Mouse (Mus musculus): ENCODE measurements around the gene Emp3.

Gene Emp3

DNA sequence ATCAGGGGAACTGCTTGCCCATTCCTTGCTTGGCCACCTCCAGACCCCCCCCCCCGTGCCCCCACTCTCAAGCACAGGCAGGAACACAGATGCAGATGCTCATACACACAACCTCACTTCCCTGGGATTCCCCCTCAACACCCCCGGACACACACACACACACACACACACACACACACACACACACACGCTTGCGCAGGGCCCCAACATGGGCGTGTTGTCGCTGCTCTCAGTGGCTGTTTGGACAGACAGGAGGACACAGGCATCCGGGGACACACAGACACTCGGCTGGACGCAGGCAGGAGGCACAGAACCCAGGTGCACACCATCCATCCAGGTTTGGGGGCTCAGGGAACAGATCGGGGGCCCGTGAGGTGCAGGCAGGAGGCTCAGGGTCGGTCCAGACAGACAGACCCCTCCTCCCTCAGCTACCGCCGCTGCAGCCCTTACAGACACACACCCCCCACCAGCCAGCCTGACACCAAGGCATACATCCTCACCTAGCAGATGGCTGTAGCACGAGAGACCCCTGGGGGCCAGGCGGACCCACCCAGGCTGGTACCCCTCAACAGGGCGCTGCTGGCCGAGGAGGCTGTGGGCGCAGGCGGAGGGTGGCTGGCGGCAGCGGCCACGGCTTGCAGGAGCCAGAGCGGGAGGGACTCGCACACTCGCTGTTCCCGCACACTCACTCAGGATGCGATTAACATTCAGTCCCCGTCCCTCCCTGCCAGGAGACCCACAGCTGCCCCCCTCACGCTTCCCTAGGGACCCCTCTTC lies 50.7 kb downstream of the Emp3 start:
- DNase-seq (ENCODE audit: low read depth, low spot score): peak; percentile 49

GRCm38 (mm10) chr7:45869787-45870186 lies 51.4 kb downstream of the Emp3 start:
- DNase-seq (ENCODE audit: low read depth, low spot score): peak; percentile 33

DNA sequence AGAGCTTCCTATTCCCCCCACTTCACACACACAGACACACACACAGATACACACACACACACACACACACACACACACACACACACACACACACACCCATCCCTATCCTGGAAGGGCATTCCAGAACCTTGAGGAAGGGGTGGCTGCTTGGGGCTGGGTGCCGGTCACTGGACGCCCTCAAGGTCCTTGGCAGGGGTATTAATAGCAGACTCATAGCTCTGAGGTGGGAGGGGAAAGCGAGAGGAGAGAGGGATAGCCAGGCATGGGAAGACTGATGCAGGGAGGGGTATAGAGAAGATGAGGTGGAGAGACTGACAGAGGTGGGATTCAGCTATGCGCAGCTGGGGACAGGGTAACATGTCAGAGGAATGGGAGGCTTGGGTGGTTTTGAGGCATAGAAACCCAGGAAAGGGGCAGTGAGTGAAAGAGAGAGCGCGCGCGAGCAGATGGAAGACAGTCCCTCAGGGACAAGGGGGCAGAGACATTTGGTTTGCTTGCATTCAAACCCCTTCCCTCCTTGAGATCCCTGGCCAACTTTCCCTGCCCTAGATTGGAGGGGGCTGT lies 52.0 kb downstream of the Emp3 start:
- no peak for DNase-seq (ENCODE audit: low read depth, low spot score)

Measured in CD4-positive, CD25-positive, alpha-beta regulatory T cell, adult 2 months (primary cell).